Mouse (Mus musculus) forebrain, embryonic 11.5 days (tissue): ENCODE data around the gene Vamp5. TPM values are rescaled to one million over a fixed set of nuclear protein-coding genes. Genes with fewer than 3 reads are reported as not detected.

ENCODE experiments used
- ATAC-seq: fragments of 200-750 bp; cut with Nextera tagmentation; replicated peaks from 2 replicates; pipeline ENCODE4 v1.8.0; 2017; ENCODE audit warnings: moderate TSS enrichment; ENCODE audit not compliant: low FRiP score
- DNase-seq: peaks from one replicate; pipeline ENCODE4 v3.0.0-alpha.2; 2017; ENCODE audit warnings: low spot score
- H3K27ac ChIP-seq: fragments of 300-500 bp; sonication (generic); 2 replicates; pipeline ENCODE4 v1.5.1; 2014; ENCODE audit warnings: low read depth, low read length
- H3K27me3 ChIP-seq: fragments of 300-500 bp; sonication (generic); 2 replicates; pipeline ENCODE4 v1.6.1; 2014; ENCODE audit warnings: mild to moderate bottlenecking, low read length, mixed read lengths; ENCODE audit not compliant: control insufficient read depth, insufficient read depth
- H3K36me3 ChIP-seq: fragments of 300-500 bp; sonication (generic); 2 replicates; pipeline ENCODE4 v1.6.1; 2014; ENCODE audit warnings: mild to moderate bottlenecking, low read length, moderate library complexity, mixed read lengths; ENCODE audit not compliant: control insufficient read depth, insufficient read depth
- H3K4me1 ChIP-seq: fragments of 300-500 bp; sonication (generic); replicated peaks from 2 replicates; pipeline ENCODE4 v1.6.1; 2014; ENCODE audit warnings: low read length, mixed read lengths; ENCODE audit not compliant: control insufficient read depth, insufficient read depth
- H3K4me2 ChIP-seq: fragments of 300-500 bp; sonication (generic); 2 replicates; pipeline ENCODE4 v1.6.1; 2014; ENCODE audit warnings: low read depth, mild to moderate bottlenecking, low read length, moderate library complexity, mixed read lengths; ENCODE audit not compliant: severe bottlenecking
- H3K4me3 ChIP-seq: fragments of 300-500 bp; sonication (generic); 2 replicates; pipeline ENCODE4 v1.5.1; 2014; ENCODE audit warnings: low read depth, low read length
- H3K9ac ChIP-seq: fragments of 300-500 bp; sonication (generic); 2 replicates; pipeline ENCODE4 v1.6.1; 2014; ENCODE audit warnings: low read length
- H3K9me3 ChIP-seq: fragments of 300-500 bp; sonication (generic); 2 replicates; pipeline ENCODE4 v1.6.1; 2016; ENCODE audit warnings: low read length, mixed read lengths; ENCODE audit not compliant: control insufficient read depth
- WGBS: fragments of 180-500 bp; shearing (Covaris S2); extraction: QIAGEN DNeasy Blood & Tissue Kit; methylation state at CpG from one replicate; pipeline ENCODE4 v1.1.7; 2014; 5-methylcytosine and 5-hydroxymethylcytosine counted together
- polyA plus RNA-seq: library from polyadenylated mRNA; unstranded; fragments of >200 nt; fragmentation: Nextera tagmentation; extraction: Ambion mirVana; gene quantifications from 2 replicates; pipeline ENCODE4 v1.2.1, GENCODE M21; 2014

Vamp5 gene
- polyA plus RNA-seq, 1 experiment from 2014 or later: 8.1 TPM

DNA sequence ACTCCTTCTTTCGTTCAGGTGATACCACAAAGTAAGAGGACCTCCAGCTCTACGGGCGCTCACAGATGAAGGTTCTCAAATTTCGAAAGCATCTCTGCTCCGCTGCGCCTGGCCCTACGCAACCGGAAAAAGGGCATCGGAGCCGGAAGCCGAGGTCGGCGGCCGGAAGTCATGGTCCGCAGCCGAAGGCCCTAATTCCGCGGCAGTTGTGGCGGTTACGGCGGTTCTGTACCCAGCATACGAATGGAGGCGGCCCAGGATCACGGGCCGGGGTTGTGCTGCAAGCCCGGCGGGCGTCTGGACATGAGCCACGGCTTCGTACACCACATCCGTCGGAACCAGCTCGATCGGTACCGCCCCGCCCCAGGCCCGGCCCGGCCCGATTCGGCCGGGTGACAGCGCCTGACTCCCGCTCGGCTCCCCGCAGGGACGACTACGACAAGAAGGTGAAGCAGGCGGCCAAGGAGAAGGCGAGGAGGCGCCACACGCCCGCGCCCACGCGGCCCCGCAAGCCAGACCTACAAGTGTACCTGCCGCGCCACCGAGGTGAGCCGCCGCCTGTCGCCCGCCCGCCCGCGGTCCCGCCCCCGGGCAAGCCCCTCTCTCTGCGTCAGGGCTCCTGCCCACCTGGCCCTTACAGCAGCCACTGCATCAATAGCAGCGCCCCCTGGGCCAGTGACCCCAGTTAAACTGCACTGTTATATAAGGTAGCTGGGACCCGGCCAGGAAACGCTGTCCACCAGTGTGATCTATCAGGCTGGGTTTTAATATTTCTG, 32.9 kb downstream of the Vamp5 start, which contains the start of gene 0610030E20Rik:
TSS of gene 0610030E20Rik (plus strand) at position 152 of the 776 bp plus-strand sequence.
- H3K27me3 ChIP-seq: no peaks in the 10 kb centered on the region
- peak within 1 kb of the TSS; percentile 71 for H3K27ac ChIP-seq
- DNase-seq: peak; percentile 84
- H3K4me3 ChIP-seq: peak within 1 kb of the TSS; percentile 92
- H3K36me3 ChIP-seq: peaks cover 6% of the 10 kb centered on the region; the same call in 1 of the 2 replicates
- no peaks in the 10 kb centered on the region for H3K9me3 ChIP-seq
- peaks cover 6% of the 10 kb centered on the region; the same call in 1 of the 2 replicates for H3K4me1 ChIP-seq
- WGBS: under 1% methylated on average over 70 of the region's 72 CpGs
- peak within 1 kb of the TSS; percentile 88 for H3K9ac ChIP-seq
- ATAC-seq: peak; percentile 78
- H3K4me2 ChIP-seq: peak within 1 kb of the TSS; percentile 89

DNA sequence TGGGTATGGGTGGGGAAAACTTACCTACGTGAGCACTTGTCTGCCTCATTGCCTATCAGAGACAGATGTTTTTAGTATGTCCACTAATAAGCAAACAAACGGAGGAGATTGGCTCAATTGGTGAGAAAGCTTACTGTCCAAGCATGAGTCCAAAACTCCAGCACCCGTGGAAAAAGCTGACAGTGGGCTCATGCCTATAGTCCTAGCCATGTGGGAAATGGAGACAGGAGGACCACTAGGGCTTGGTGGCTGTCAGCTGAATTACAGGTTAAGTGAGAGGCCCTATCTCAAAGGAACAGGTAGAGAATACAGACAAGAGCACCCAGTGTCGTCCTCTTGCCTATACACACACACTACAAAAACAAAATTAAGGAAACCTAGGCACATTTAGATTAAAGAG, 34.0 kb downstream of the Vamp5 start:
- Histone ChIP-seq H3K36me3 (peaks cover 6% of the 10 kb centered on the region; the same call in 1 of the 2 replicates), H3K4me2 (no peak overlapping the region), H3K9ac (no peak overlapping the region), H3K27me3 (no peaks in the 10 kb centered on the region), H3K4me1 (peaks cover 4% of the 10 kb centered on the region; the same call in 1 of the 2 replicates), H3K4me3 (no peak overlapping the region), H3K27ac (no peak overlapping the region), H3K9me3 (no peaks in the 10 kb centered on the region)
- no peak for DNase-seq
- 86% methylated on average over 4 of the region's 4 CpGs for WGBS
- ATAC-seq: no peak

DNA sequence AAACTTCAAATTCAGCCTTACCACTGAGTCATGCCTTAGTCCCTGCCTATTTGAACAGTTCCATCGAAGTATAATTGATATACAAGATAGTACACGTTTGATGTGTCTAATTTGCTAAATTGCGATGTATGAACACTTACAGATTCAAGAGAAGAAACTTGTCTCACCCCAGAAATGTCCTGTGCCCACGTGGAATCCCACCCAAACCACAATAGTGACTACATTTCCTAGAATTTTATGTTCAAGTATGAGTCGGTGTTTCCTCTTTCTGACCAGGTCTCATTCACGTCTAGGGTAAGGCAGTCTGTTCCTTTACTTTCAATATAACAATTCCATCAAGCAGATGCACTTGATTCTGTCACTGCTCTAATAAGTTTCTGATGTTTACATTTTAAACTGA, 34.6 kb downstream of the Vamp5 start:
- Histone ChIP-seq H3K9ac (peak overlapping the region; percentile 65; the same call in 1 of the 2 replicates), H3K27ac (no peak overlapping the region), H3K27me3 (no peaks in the 10 kb centered on the region), H3K36me3 (peaks cover 6% of the 10 kb centered on the region; the same call in 1 of the 2 replicates), H3K4me3 (peak overlapping the region; percentile 83; the same call in 1 of the 2 replicates), H3K4me1 (peaks cover 4% of the 10 kb centered on the region; the same call in 1 of the 2 replicates), H3K4me2 (peak overlapping the region; percentile 89), H3K9me3 (no peaks in the 10 kb centered on the region)
- ATAC-seq (no peak), DNase-seq (no peak)
- WGBS: 60% methylated on average over 6 of the region's 6 CpGs

- H3K9me3 ChIP-seq: no peaks in the 10 kb centered on the region
- 1% methylated on average over 30 of the region's 30 CpGs for WGBS
- peaks cover 4% of the 10 kb centered on the region; the same call in 1 of the 2 replicates for H3K4me1 ChIP-seq
These were observed 35.1 kb downstream of the Vamp5 start, which contains the start of gene Usp39 for GRCm38 (mm10) chr6:72345074-72345567. Usp39 (minus strand) TSS chr6:72345184.

DNA sequence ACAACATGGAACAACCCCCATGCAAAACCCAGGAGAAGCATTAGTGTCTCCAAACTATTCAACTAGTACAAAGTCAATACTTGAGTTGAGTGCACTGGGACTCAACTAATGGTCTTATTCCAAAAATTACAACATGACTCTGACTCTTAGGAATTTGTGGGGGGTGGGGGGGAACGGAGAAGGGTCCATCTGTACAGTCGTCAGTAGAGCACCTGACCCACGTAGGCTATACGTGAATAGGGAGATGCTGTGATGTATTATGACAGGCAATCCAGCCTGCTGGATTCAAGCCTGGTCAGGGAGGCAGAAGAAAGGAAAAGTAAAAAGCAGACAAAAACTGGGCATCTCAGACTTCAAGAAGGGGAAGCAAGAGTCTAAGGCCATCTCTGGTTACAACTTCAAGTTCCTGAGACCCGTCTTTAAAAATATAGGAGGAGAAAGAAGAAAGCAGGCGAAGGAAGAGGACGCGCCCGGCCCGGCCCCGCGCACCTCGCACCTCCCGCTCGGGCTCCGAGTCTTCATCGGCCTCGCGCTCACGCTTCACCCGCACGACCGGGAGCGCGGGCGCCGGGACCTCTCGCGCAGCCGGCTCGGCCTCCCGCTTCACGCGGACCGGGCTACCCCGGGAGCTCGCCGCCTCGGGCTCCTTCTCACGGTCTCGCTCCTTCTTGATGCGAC, 35.7 kb downstream of the Vamp5 start:
- WGBS: under 1% methylated on average over 42 of the region's 42 CpGs
- no peaks in the 10 kb centered on the region for H3K9me3 ChIP-seq
- peak overlapping the region; percentile 89 for H3K4me2 ChIP-seq
- H3K36me3 ChIP-seq: peaks cover 4% of the 10 kb centered on the region; the same call in 1 of the 2 replicates
- H3K9ac ChIP-seq: peak overlapping the region; percentile 89
- DNase-seq: no peak
- peaks cover 4% of the 10 kb centered on the region; the same call in 1 of the 2 replicates for H3K4me1 ChIP-seq
- peak; percentile 49; the same call in 1 of the 2 replicates for ATAC-seq
- no peaks in the 10 kb centered on the region for H3K27me3 ChIP-seq
- 0 out of 2 replicates have a peak overlapping the region, but pooled peaks have one; percentile 42 for H3K27ac ChIP-seq
- H3K4me3 ChIP-seq: peak overlapping the region; percentile 83

More at GRCm38 (mm10) chr6:72345074-72345567, 35.1 kb downstream of the Vamp5 start, which contains the start of gene Usp39:
- Histone ChIP-seq H3K27ac (peak within 1 kb of the TSS; percentile 42; the same call in 1 of the 2 replicates), H3K27me3 (no peaks in the 10 kb centered on the region), H3K9ac (peak within 1 kb of the TSS; percentile 89), H3K4me2 (peak within 1 kb of the TSS; percentile 89), H3K4me3 (peak within 1 kb of the TSS; percentile 83), H3K36me3 (peaks cover 6% of the 10 kb centered on the region; the same call in 1 of the 2 replicates)
- DNase-seq (peak; percentile 93), ATAC-seq (peak; percentile 76)

DNA sequence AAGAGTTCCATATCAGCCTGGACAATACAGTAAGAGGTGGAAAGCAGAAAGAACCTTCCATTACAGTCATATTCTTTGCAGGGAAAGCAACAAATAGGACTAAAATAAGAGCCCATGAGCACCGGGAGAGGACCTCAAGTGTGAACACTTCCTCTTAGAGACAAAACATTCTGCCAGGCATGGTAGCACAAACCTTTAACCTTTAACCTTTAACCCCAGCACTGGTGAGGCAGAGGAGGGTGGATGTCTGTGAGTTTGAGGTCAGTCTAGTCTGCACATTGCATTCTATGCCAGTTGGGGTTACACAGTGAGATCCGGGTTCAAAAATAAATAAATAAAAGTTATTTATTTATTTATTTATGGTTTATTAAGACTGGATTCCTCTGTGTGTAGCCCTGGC, 39.8 kb downstream of the Vamp5 start:
- no peaks in the 10 kb centered on the region for H3K9me3 ChIP-seq
- H3K27ac ChIP-seq: no peak overlapping the region
- H3K9ac ChIP-seq: no peak overlapping the region
- H3K4me2 ChIP-seq: no peak overlapping the region
- ATAC-seq (no peak), DNase-seq (no peak)
- no peak overlapping the region for H3K4me3 ChIP-seq
- 79% methylated on average over 2 of the region's 2 CpGs for WGBS
- H3K36me3 ChIP-seq: peaks cover 6% of the 10 kb centered on the region
- H3K27me3 ChIP-seq: no peaks in the 10 kb centered on the region
- no peaks in the 10 kb centered on the region; the same call in 1 of the 2 replicates for H3K4me1 ChIP-seq

DNA sequence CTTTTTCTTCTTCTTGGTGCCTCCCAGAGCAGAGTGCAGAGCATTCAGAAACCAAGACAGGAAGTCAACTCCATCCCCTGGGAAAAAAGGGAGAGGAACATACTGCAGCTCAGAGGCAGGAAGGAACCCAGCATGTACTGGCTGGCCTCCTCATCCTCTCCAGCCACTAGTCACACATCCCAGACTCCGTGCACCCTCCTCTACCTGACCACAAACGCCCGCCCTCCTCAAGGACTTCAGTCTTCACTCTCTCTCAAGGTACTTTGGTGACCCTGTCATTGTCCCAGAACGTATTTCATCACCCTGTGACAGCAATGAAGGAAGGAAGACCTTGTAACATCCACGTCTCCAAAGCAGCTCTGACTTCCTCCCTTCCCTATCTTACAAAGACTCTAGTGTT, 47.2 kb downstream of the Vamp5 start:
- no peak overlapping the region for H3K9ac ChIP-seq
- no peaks in the 10 kb centered on the region for H3K4me1 ChIP-seq
- no peak overlapping the region for H3K27ac ChIP-seq
- DNase-seq (no peak), ATAC-seq (no peak)
- no peaks in the 10 kb centered on the region for H3K27me3 ChIP-seq
- WGBS: 83% methylated on average over 5 of the region's 5 CpGs
- no peak overlapping the region for H3K4me2 ChIP-seq
- peaks cover 8% of the 10 kb centered on the region for H3K36me3 ChIP-seq
- H3K9me3 ChIP-seq: no peaks in the 10 kb centered on the region
- H3K4me3 ChIP-seq: no peak overlapping the region

GRCm38 (mm10) chr6:72330133-72330532, 50.1 kb downstream of the Vamp5 start:
- DNase-seq (no peak), ATAC-seq (no peak)
- Histone ChIP-seq H3K9me3 (no peaks in the 10 kb centered on the region), H3K4me1 (no peaks in the 10 kb centered on the region), H3K27me3 (no peaks in the 10 kb centered on the region), H3K27ac (no peak overlapping the region), H3K9ac (no peak overlapping the region), H3K4me3 (no peak overlapping the region), H3K4me2 (no peak overlapping the region), H3K36me3 (peaks cover 4% of the 10 kb centered on the region; the same call in 1 of the 2 replicates)
- 96% methylated on average over 4 of the region's 4 CpGs for WGBS
